Mouse (Mus musculus) embryonic facial prominence, embryonic 14.5 days (tissue): ENCODE measurements around the gene Mad2l2. TPM values are rescaled to one million over a fixed set of nuclear protein-coding genes. Genes with fewer than 3 reads are reported as not detected.

ENCODE experiments used
- ATAC-seq: fragments of 200-750 bp; cut with Nextera tagmentation; 2 replicates; pipeline ENCODE4 v1.8.0; 2017; ENCODE audit warnings: low read depth, moderate number of reproducible peaks, moderate TSS enrichment
- DNase-seq: peaks from one replicate; pipeline ENCODE4 v3.0.0-alpha.2; 2015; ENCODE audit warnings: low spot score
- H3K27ac ChIP-seq: fragments of 300-500 bp; sonication (generic); replicated peaks from 2 replicates; pipeline ENCODE4 v1.5.1; 2014; ENCODE audit warnings: low read depth, mild to moderate bottlenecking, low read length, moderate library complexity
- H3K27me3 ChIP-seq: fragments of 300-500 bp; sonication (generic); replicated peaks from 2 replicates; pipeline ENCODE4 v1.6.1; 2014; ENCODE audit warnings: low read length; ENCODE audit not compliant: control insufficient read depth, insufficient read depth
- H3K36me3 ChIP-seq: fragments of 300-500 bp; sonication (generic); 2 replicates; pipeline ENCODE4 v1.6.1; 2014; ENCODE audit warnings: low read length, mixed read lengths; ENCODE audit not compliant: control insufficient read depth, insufficient read depth
- H3K4me1 ChIP-seq: fragments of 300-500 bp; sonication (generic); 2 replicates; pipeline ENCODE4 v1.6.1; 2014; ENCODE audit warnings: antibody characterized with exemption, low read length; ENCODE audit not compliant: control insufficient read depth, insufficient read depth
- H3K4me2 ChIP-seq: fragments of 300-500 bp; sonication (generic); 2 replicates; pipeline ENCODE4 v1.6.1; 2014; ENCODE audit warnings: low read depth, mild to moderate bottlenecking, low read length, moderate library complexity, mixed read lengths
- H3K4me3 ChIP-seq: fragments of 300-500 bp; sonication (generic); 2 replicates; pipeline ENCODE4 v1.5.1; 2014; ENCODE audit warnings: low read depth, mild to moderate bottlenecking, low read length
- H3K9ac ChIP-seq: fragments of 300-500 bp; sonication (generic); 2 replicates; pipeline ENCODE4 v1.6.1; 2014; ENCODE audit warnings: low read depth, mild to moderate bottlenecking, low read length, moderate library complexity, mixed read lengths
- H3K9me3 ChIP-seq: fragments of 300-500 bp; sonication (generic); 2 replicates; pipeline ENCODE4 v1.6.1; 2016; ENCODE audit warnings: low read length; ENCODE audit not compliant: control insufficient read depth
- WGBS: fragments of 180-500 bp; shearing (Covaris S2); extraction: QIAGEN DNeasy Blood & Tissue Kit; methylation state at CpG from one replicate; pipeline ENCODE4 v1.1.7; 2014; 5-methylcytosine and 5-hydroxymethylcytosine counted together
- polyA plus RNA-seq: library from polyadenylated mRNA; unstranded; fragments of >200 nt; fragmentation: Nextera tagmentation; extraction: Ambion mirVana; gene quantifications from 2 replicates; pipeline ENCODE4 v1.2.1, GENCODE M21; 2014

Gene Mad2l2
- polyA plus RNA-seq, 1 experiment from 2014 or later = 51.1 TPM

- DNase-seq (peak; percentile 16), ATAC-seq (peak; percentile 16)
- H3K9me3 ChIP-seq = no peaks in the 10 kb centered on the region
- H3K36me3 ChIP-seq = no peaks in the 10 kb centered on the region
- peak overlapping the region; percentile 39; the same call in 1 of the 2 replicates for H3K27ac ChIP-seq
- peaks cover 13% of the 10 kb centered on the region; the same call in 1 of the 2 replicates for H3K4me1 ChIP-seq
- peak overlapping the region; percentile 74 for H3K4me3 ChIP-seq
- H3K27me3 ChIP-seq = no peaks in the 10 kb centered on the region
- WGBS = 8% methylated on average over 13 of the region's 30 CpGs
- H3K9ac ChIP-seq = peak overlapping the region; percentile 86
- peak overlapping the region; percentile 82 for H3K4me2 ChIP-seq
Observed at GRCm38 (mm10) chr4:148087091-148087906, 42.9 kb upstream of the Mad2l2 start.

GRCm38 (mm10) chr4:148087907-148088527, 42.2 kb upstream of the Mad2l2 start, which contains the start of gene Agtrap:
Agtrap (minus strand) TSS chr4:148088031.
- no peaks in the 10 kb centered on the region for H3K9me3 ChIP-seq
- no peaks in the 10 kb centered on the region for H3K36me3 ChIP-seq
- peak; percentile 94 for ATAC-seq
- 7% methylated on average over 19 of the region's 34 CpGs for WGBS
- H3K27me3 ChIP-seq = no peaks in the 10 kb centered on the region
- H3K4me3 ChIP-seq = peak within 1 kb of the TSS; percentile 74
- H3K9ac ChIP-seq = peak within 1 kb of the TSS; percentile 86
- H3K27ac ChIP-seq = peak within 1 kb of the TSS; percentile 39; the same call in 1 of the 2 replicates
- DNase-seq = peak; percentile 97
- H3K4me1 ChIP-seq = peaks cover 13% of the 10 kb centered on the region; the same call in 1 of the 2 replicates
- peak within 1 kb of the TSS; percentile 82 for H3K4me2 ChIP-seq

- Histone ChIP-seq H3K4me1 (peaks cover 6% of the 10 kb centered on the region; the same call in 1 of the 2 replicates), H3K27ac (no peak overlapping the region), H3K27me3 (no peaks in the 10 kb centered on the region), H3K4me3 (no peak overlapping the region), H3K9me3 (no peaks in the 10 kb centered on the region), H3K36me3 (no peaks in the 10 kb centered on the region), H3K9ac (no peak overlapping the region), H3K4me2 (no peak overlapping the region)
- ATAC-seq (no peak), DNase-seq (no peak)
- 63% methylated on average over 4 of the region's 4 CpGs for WGBS
Observed at GRCm38 (mm10) chr4:148089166-148089565, 41.0 kb upstream of the Mad2l2 start.

- no peak overlapping the region for H3K4me2 ChIP-seq
- WGBS = 93% methylated on average over 1 of the region's 1 CpGs
Observed at GRCm38 (mm10) chr4:148091181-148091580, 39.0 kb upstream of the Mad2l2 start.

GRCm38 (mm10) chr4:148092551-148093271, 37.5 kb upstream of the Mad2l2 start:
- ATAC-seq (no peak), DNase-seq (no peak)
- Histone ChIP-seq H3K4me1 (no peaks in the 10 kb centered on the region), H3K36me3 (no peaks in the 10 kb centered on the region), H3K27me3 (no peaks in the 10 kb centered on the region), H3K9ac (no peak overlapping the region), H3K9me3 (no peaks in the 10 kb centered on the region), H3K27ac (no peak overlapping the region), H3K4me3 (no peak overlapping the region), H3K4me2 (no peak overlapping the region)
- 94% methylated on average over 11 of the region's 11 CpGs for WGBS

More at GRCm38 (mm10) chr4:148091181-148091580, 39.0 kb upstream of the Mad2l2 start:
- H3K4me1 ChIP-seq = no peaks in the 10 kb centered on the region
- no peak overlapping the region for H3K9ac ChIP-seq
- no peak overlapping the region for H3K4me3 ChIP-seq
- H3K27me3 ChIP-seq = no peaks in the 10 kb centered on the region
- DNase-seq (no peak), ATAC-seq (no peak)
- no peaks in the 10 kb centered on the region for H3K36me3 ChIP-seq
- H3K27ac ChIP-seq = no peak overlapping the region
- H3K9me3 ChIP-seq = no peaks in the 10 kb centered on the region

- Histone ChIP-seq H3K9ac (no peak overlapping the region), H3K27ac (no peak overlapping the region), H3K36me3 (no peaks in the 10 kb centered on the region), H3K9me3 (no peaks in the 10 kb centered on the region), H3K4me1 (no peaks in the 10 kb centered on the region), H3K4me2 (no peak overlapping the region), H3K27me3 (no peaks in the 10 kb centered on the region), H3K4me3 (no peak overlapping the region)
- no peak for DNase-seq
- 80% methylated on average over 5 of the region's 5 CpGs for WGBS
- ATAC-seq = no peak
Observed at GRCm38 (mm10) chr4:148094161-148094560, 36.0 kb upstream of the Mad2l2 start.

- H3K9ac ChIP-seq = no peak overlapping the region
- H3K27ac ChIP-seq = no peak overlapping the region
- H3K4me2 ChIP-seq = no peak overlapping the region
- no peaks in the 10 kb centered on the region for H3K9me3 ChIP-seq
- ATAC-seq = no peak
- H3K4me3 ChIP-seq = no peak overlapping the region
- DNase-seq = no peak
- no peaks in the 10 kb centered on the region for H3K4me1 ChIP-seq
- WGBS = 72% methylated on average over 4 of the region's 4 CpGs
- H3K27me3 ChIP-seq = no peaks in the 10 kb centered on the region
- H3K36me3 ChIP-seq = no peaks in the 10 kb centered on the region
Observed at GRCm38 (mm10) chr4:148095081-148095480, 35.1 kb upstream of the Mad2l2 start.

- ATAC-seq = no peak
- 95% methylated on average over 2 of the region's 2 CpGs for WGBS
Observed at GRCm38 (mm10) chr4:148097936-148098335, 32.2 kb upstream of the Mad2l2 start.

More at GRCm38 (mm10) chr4:148097936-148098335, 32.2 kb upstream of the Mad2l2 start:
- no peak for DNase-seq
- Histone ChIP-seq H3K9ac (no peak overlapping the region), H3K27ac (no peak overlapping the region), H3K36me3 (no peaks in the 10 kb centered on the region), H3K4me1 (no peaks in the 10 kb centered on the region), H3K9me3 (no peaks in the 10 kb centered on the region), H3K4me2 (no peak overlapping the region), H3K27me3 (no peaks in the 10 kb centered on the region), H3K4me3 (no peak overlapping the region)
